Mouse (Mus musculus): ENCODE data around the gene Mfsd12. TPM values are rescaled to one million over a fixed set of nuclear protein-coding genes. Genes with fewer than 3 reads are reported as not detected.
A peak's percentile ranks its signal among the peaks of the same experiment; 100 is the strongest.

Mfsd12 gene
- polyA plus RNA-seq, 1 experiment = 23.4 TPM

DNA sequence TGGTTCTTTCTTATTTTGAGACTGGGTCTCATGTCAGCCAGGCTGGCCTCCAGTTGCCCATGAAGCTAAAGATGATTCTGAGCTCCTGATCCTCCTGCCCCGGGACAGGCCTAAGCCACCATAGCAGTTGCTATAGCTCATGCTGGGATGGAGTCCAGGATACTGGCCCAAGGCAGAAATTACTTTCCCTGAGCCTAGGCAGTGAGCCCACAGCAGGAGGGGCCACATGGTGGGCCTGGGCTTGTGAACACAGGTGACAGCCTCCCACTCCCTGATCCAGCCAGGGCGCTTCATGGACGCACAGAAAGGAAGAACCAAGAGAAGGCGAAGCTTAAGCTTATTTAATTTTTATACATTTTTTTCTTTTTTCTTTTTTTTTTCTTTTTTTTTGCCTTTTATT lies 38.6 kb downstream of the Mfsd12 start:
- Histone ChIP-seq H3K27me3 (replicated peaks; ENCODE audit: control insufficient read depth, insufficient read depth, low read length) (no peaks in the 10 kb centered on the region), H3K36me3 (ENCODE audit: control insufficient read depth, insufficient read depth, low read length) (peaks cover 9% of the 10 kb centered on the region), H3K27ac (ENCODE audit: insufficient read depth, low read depth, low read length) (no peak overlapping the region), H3K4me1 (ENCODE audit: control insufficient read depth, insufficient read depth, low read length) (peaks cover 14% of the 10 kb centered on the region; the same call in 1 of the 2 replicates), H3K4me3 (ENCODE audit: insufficient read depth, low read depth, low read length) (no peak overlapping the region)
- 82% methylated on average over 4 of the region's 4 CpGs for WGBS
- no peak for DNase-seq
- no peak for TF ChIP-seq CTCF (conservative IDR thresholded peaks at IDR 0.05; ENCODE audit: insufficient read depth, insufficient read length, low read depth, low read length)
- no peak for TF ChIP-seq POLR2A (IDR thresholded peaks at IDR 0.05; ENCODE audit: low read depth, low read length)

DNA sequence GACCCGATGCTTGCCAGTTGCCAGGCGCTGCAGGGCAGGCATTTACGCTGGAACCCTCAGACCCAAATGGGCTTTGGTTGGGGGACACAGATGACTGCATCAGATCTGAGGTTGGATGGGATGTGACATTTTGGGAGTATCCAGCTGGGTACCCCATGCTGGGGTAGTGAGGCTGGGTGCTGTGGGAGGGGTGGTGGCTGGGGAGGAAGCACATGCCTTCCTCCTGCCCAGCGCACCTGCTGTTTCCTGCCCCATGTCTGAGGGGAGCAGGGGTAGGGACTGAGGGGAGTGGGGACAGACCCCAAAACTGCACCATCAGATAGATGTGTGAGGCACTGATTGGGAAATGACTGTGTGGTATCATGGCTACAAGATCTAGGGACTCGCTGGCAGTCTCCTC lies 39.5 kb downstream of the Mfsd12 start:
- H3K27me3 ChIP-seq (replicated peaks; ENCODE audit: control insufficient read depth, insufficient read depth, low read length) = no peaks in the 10 kb centered on the region
- H3K4me1 ChIP-seq (ENCODE audit: control insufficient read depth, insufficient read depth, low read length) = peaks cover 20% of the 10 kb centered on the region; the same call in 1 of the 2 replicates
- H3K36me3 ChIP-seq (ENCODE audit: control insufficient read depth, insufficient read depth, low read length) = peaks cover 9% of the 10 kb centered on the region
- no peak overlapping the region for H3K27ac ChIP-seq (ENCODE audit: insufficient read depth, low read depth, low read length)
- DNase-seq = no peak
- no peak overlapping the region for H3K4me3 ChIP-seq (ENCODE audit: insufficient read depth, low read depth, low read length)
- 86% methylated on average over 5 of the region's 5 CpGs for WGBS
- TF ChIP-seq CTCF (conservative IDR thresholded peaks at IDR 0.05; ENCODE audit: insufficient read depth, insufficient read length, low read depth, low read length) = no peak
- no peak for TF ChIP-seq POLR2A (IDR thresholded peaks at IDR 0.05; ENCODE audit: low read depth, low read length)

DNA sequence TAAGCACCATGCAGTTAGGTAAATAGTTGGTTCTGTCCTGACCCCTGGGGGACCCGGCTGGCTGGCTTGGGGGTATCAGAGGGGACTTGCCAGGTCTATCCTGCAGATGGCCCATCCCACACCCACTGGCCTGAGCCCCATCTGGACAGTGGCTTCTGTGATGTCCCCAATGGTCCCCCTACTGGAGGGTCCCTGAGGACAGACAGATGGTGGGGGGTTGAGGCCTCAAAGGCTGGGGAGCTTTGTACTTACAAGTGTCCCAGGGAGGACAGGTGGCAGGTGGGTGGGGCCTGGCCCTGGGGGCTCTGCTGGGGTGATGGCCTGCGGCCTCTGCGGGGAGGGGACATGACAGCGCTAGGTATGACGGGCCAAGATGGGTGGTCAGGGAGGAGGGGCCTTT lies 42.0 kb downstream of the Mfsd12 start:
- Histone ChIP-seq H3K27ac (ENCODE audit: insufficient read depth, low read depth, low read length) (no peak overlapping the region), H3K4me1 (ENCODE audit: control insufficient read depth, insufficient read depth, low read length) (peaks cover 16% of the 10 kb centered on the region), H3K4me3 (ENCODE audit: insufficient read depth, low read depth, low read length) (no peak overlapping the region), H3K36me3 (ENCODE audit: control insufficient read depth, insufficient read depth, low read length) (peaks cover 10% of the 10 kb centered on the region), H3K27me3 (replicated peaks; ENCODE audit: control insufficient read depth, insufficient read depth, low read length) (no peaks in the 10 kb centered on the region)
- TF ChIP-seq CTCF (conservative IDR thresholded peaks at IDR 0.05; ENCODE audit: insufficient read depth, insufficient read length, low read depth, low read length) (no peak), POLR2A (IDR thresholded peaks at IDR 0.05; ENCODE audit: low read depth, low read length) (no peak)
- 82% methylated on average over 5 of the region's 5 CpGs for WGBS
- DNase-seq = no peak

DNA sequence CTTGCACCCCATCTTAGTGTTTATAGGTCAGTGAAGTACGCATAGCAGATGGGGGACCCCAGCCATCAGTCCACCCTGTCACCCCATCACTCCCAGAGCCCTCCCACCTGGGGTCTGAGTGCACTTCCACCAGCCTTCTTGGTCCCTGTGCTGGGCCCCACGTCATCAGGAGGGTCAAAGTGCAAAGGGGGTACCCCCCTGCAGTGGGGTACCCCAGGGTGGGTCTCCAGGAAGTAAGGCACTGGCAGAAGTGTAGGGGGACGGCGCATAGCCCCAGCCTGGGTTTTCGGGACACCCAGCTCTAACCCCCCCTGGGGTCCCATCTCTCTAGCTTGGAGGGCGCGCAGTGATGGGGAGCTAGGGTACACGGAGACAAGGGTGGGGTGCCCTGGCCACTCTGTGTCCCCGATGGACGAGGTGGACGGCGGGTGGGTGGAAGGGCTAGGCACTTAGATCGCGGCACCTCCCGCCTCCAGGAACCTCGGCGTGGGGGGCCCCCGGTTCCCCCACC lies 42.6 kb downstream of the Mfsd12 start:
- WGBS = 86% methylated on average over 18 of the region's 18 CpGs
- no peak overlapping the region for H3K4me3 ChIP-seq (ENCODE audit: insufficient read depth, low read depth, low read length)

GRCm38 (mm10) chr10:81400371-81401204 lies 43.3 kb downstream of the Mfsd12 start:
- peaks cover 18% of the 10 kb centered on the region for H3K4me1 ChIP-seq (ENCODE audit: control insufficient read depth, insufficient read depth, low read length)
- H3K4me3 ChIP-seq (ENCODE audit: insufficient read depth, low read depth, low read length) = no peak overlapping the region
- peaks cover 12% of the 10 kb centered on the region for H3K36me3 ChIP-seq (ENCODE audit: control insufficient read depth, insufficient read depth, low read length)
- TF ChIP-seq CTCF (conservative IDR thresholded peaks at IDR 0.05; ENCODE audit: insufficient read depth, insufficient read length, low read depth, low read length) (no peak), POLR2A (IDR thresholded peaks at IDR 0.05; ENCODE audit: low read depth, low read length) (no peak)
- no peak overlapping the region for H3K27ac ChIP-seq (ENCODE audit: insufficient read depth, low read depth, low read length)
- DNase-seq = no peak
- WGBS = 78% methylated on average over 22 of the region's 22 CpGs
- H3K27me3 ChIP-seq (replicated peaks; ENCODE audit: control insufficient read depth, insufficient read depth, low read length) = no peaks in the 10 kb centered on the region

More for the DNA sequence above, 42.6 kb downstream of the Mfsd12 start:
- Histone ChIP-seq H3K36me3 (ENCODE audit: control insufficient read depth, insufficient read depth, low read length) (peaks cover 12% of the 10 kb centered on the region), H3K4me1 (ENCODE audit: control insufficient read depth, insufficient read depth, low read length) (peaks cover 16% of the 10 kb centered on the region), H3K27me3 (replicated peaks; ENCODE audit: control insufficient read depth, insufficient read depth, low read length) (no peaks in the 10 kb centered on the region), H3K27ac (ENCODE audit: insufficient read depth, low read depth, low read length) (no peak overlapping the region)
- no peak for DNase-seq
- no peak for TF ChIP-seq POLR2A (IDR thresholded peaks at IDR 0.05; ENCODE audit: low read depth, low read length)
- no peak for TF ChIP-seq CTCF (conservative IDR thresholded peaks at IDR 0.05; ENCODE audit: insufficient read depth, insufficient read length, low read depth, low read length)

GRCm38 (mm10) chr10:81401205-81401520 lies 43.9 kb downstream of the Mfsd12 start:
- Histone ChIP-seq H3K27ac (ENCODE audit: insufficient read depth, low read depth, low read length) (peak overlapping the region; percentile 36), H3K4me1 (ENCODE audit: control insufficient read depth, insufficient read depth, low read length) (peaks cover 19% of the 10 kb centered on the region), H3K4me3 (ENCODE audit: insufficient read depth, low read depth, low read length) (no peak overlapping the region), H3K36me3 (ENCODE audit: control insufficient read depth, insufficient read depth, low read length) (peaks cover 12% of the 10 kb centered on the region), H3K27me3 (replicated peaks; ENCODE audit: control insufficient read depth, insufficient read depth, low read length) (no peaks in the 10 kb centered on the region)
- DNase-seq = no peak
- TF ChIP-seq POLR2A (IDR thresholded peaks at IDR 0.05; ENCODE audit: low read depth, low read length) (no peak), CTCF (conservative IDR thresholded peaks at IDR 0.05; ENCODE audit: insufficient read depth, insufficient read length, low read depth, low read length) (no peak)
- WGBS = 39% methylated on average over 10 of the region's 10 CpGs

DNA sequence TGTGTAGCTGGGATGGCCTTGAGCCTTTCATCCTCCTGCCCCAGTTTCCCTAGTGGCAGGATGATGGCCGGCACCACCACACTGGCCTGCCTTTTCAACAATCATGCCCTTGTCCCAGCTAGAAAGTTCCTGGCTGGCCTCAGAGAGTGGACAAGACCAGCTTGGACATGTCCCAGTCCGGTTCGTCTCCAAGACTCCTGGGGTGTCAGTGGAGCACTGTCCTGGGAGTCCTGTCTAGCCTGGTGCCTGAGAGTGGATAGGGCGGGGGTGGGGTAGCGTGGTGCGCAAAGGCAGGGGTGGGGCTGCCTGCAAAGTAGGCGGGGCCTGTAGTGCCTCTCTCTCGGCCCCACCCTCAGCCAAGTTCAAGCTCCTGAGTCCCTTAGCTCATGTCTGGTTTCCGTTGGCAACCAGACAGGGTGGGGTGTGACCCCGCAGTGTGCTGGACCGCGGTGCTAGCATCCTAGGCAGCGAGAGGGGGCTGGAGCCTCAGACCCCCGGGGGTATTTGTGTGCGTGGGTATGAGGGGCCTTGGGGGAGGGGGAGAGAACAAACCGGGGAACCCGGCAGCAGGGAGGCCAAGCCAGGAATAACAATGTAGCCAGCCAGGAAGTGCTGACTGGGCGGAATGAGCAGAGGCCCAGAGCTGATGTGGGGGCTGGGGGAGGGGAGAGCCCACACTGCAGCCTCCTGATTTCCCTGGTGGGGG lies 44.4 kb downstream of the Mfsd12 start:
- H3K36me3 ChIP-seq (ENCODE audit: control insufficient read depth, insufficient read depth, low read length) = peaks cover 12% of the 10 kb centered on the region

More for the DNA sequence above, 44.4 kb downstream of the Mfsd12 start:
- 17% methylated on average over 18 of the region's 18 CpGs for WGBS
- peaks cover 19% of the 10 kb centered on the region for H3K4me1 ChIP-seq (ENCODE audit: control insufficient read depth, insufficient read depth, low read length)
- peak overlapping the region; percentile 51 for H3K27ac ChIP-seq (ENCODE audit: insufficient read depth, low read depth, low read length)
- DNase-seq = peak; percentile 88
- no peaks in the 10 kb centered on the region for H3K27me3 ChIP-seq (replicated peaks; ENCODE audit: control insufficient read depth, insufficient read depth, low read length)
- no peak overlapping the region for H3K4me3 ChIP-seq (ENCODE audit: insufficient read depth, low read depth, low read length)
- TF ChIP-seq CTCF (conservative IDR thresholded peaks at IDR 0.05; ENCODE audit: insufficient read depth, insufficient read length, low read depth, low read length) (no peak), POLR2A (IDR thresholded peaks at IDR 0.05; ENCODE audit: low read depth, low read length) (no peak)

All from kidney, adult 2 months (tissue).